Mouse (Mus musculus) CH12.LX (cell line): Measurements from ENCODE around the gene Sec31b. TPM values are rescaled to one million over a fixed set of nuclear protein-coding genes. Genes with fewer than 3 reads are reported as not detected.

Experiments
- DNase-seq: peaks from one replicate; pipeline ENCODE4 v3.0.0-alpha.2; 2013; ENCODE audit errors: extremely low read depth
- H3K27ac ChIP-seq: 2 replicates; pipeline ENCODE4 v1.5.1; 2012; ENCODE audit warnings: low read depth, mild to moderate bottlenecking, control low read depth, moderate library complexity; ENCODE audit not compliant: insufficient read depth
- H3K27me3 ChIP-seq: replicated peaks from 2 replicates; pipeline ENCODE3; 2012; ENCODE audit warnings: inconsistent platforms
- H3K36me3 ChIP-seq, 2 experiments: replicated peaks in 1 of 2; 2 replicates each; pipeline versions ENCODE3 to v1.6.1; 2012; ENCODE audit warnings: inconsistent platforms in 1 of 2, low read length in 1 of 2, mild to moderate bottlenecking in 1 of 2, mixed read lengths in 1 of 2, moderate library complexity in 1 of 2; ENCODE audit not compliant: control insufficient read depth in 1 of 2, insufficient read depth in 1 of 2
- H3K4me1 ChIP-seq, 2 experiments: 2 replicates each; pipeline ENCODE4 v1.6.1; 2012; ENCODE audit warnings: inconsistent platforms in 1 of 2, moderate library complexity in 1 of 2; ENCODE audit not compliant: insufficient read depth in 2 of 2, control insufficient read depth in 1 of 2
- H3K4me2 ChIP-seq: 2 replicates; pipeline ENCODE4 v1.6.1; 2012; ENCODE audit warnings: low read depth, mild to moderate bottlenecking, control low read depth; ENCODE audit not compliant: poor library complexity, insufficient read depth, severe bottlenecking
- H3K4me3 ChIP-seq, 3 experiments: fragments of 150-350 bp in 1 of 3; sonication (generic) in 1 of 3; replicated peaks in 1 of 3; 2 replicates each; pipeline versions ENCODE3 to v1.5.1; 2011 to 2012; ENCODE audit warnings: low read depth in 2 of 3, low read length in 2 of 3, mild to moderate bottlenecking in 2 of 3, moderate library complexity in 2 of 3, control low read depth in 1 of 3, improper control_type of control experiment in 1 of 3, inconsistent platforms in 1 of 3, mixed read lengths in 1 of 3; ENCODE audit not compliant: poor library complexity in 1 of 3
- H3K79me2 ChIP-seq: replicated peaks from 2 replicates; pipeline ENCODE4 v1.6.1; 2012; ENCODE audit warnings: mild to moderate bottlenecking, moderate library complexity; ENCODE audit not compliant: control insufficient read depth, poor library complexity, insufficient read depth, severe bottlenecking; ENCODE audit errors: extremely low read depth
- H3K9ac ChIP-seq: 2 replicates; pipeline ENCODE4 v1.6.1; 2012; ENCODE audit warnings: low read depth, mild to moderate bottlenecking, control low read depth, moderate library complexity; ENCODE audit not compliant: insufficient read depth
- H3K9me3 ChIP-seq: replicated peaks from 2 replicates; pipeline ENCODE3; 2012; ENCODE audit warnings: low read length, inconsistent platforms, mixed read lengths
- CHD1 ChIP-seq: IDR thresholded peaks from 2 replicates; pipeline ENCODE4 v1.6.1; 2012; ENCODE audit warnings: low read depth, low read length, improper control_type of control experiment, inconsistent platforms
- CHD2 ChIP-seq: IDR thresholded peaks from 2 replicates; pipeline ENCODE4 v1.6.1; 2011; ENCODE audit warnings: low read length, improper control_type of control experiment
- E2F4 ChIP-seq: IDR thresholded peaks from 2 replicates; pipeline ENCODE4 v1.6.1; 2011; ENCODE audit warnings: low read depth, low read length, improper control_type of control experiment; ENCODE audit not compliant: insufficient replicate concordance
- ELF1 ChIP-seq: IDR thresholded peaks from 2 replicates; pipeline ENCODE4 v1.6.1; 2014; ENCODE audit warnings: low read depth, mild to moderate bottlenecking, inconsistent platforms, low read length, improper control_type of control experiment
- EP300 ChIP-seq: IDR thresholded peaks from 2 replicates; pipeline ENCODE4 v1.6.1; 2011; ENCODE audit warnings: low read length, improper control_type of control experiment
- ETS1 ChIP-seq: conservative IDR thresholded peaks from 2 replicates; pipeline ENCODE4 v1.6.1; 2012; ENCODE audit warnings: low read depth, mild to moderate bottlenecking, inconsistent platforms, low read length, improper control_type of control experiment, moderate library complexity
- GABPA ChIP-seq: IDR thresholded peaks from 2 replicates; pipeline ENCODE4 v1.6.1; 2012; ENCODE audit warnings: low read depth, low read length, improper control_type of control experiment, inconsistent platforms; ENCODE audit not compliant: insufficient replicate concordance
- HCFC1 ChIP-seq: IDR thresholded peaks from 2 replicates; pipeline ENCODE4 v1.6.1; 2012; ENCODE audit warnings: low read depth, mild to moderate bottlenecking, inconsistent platforms, low read length, improper control_type of control experiment
- JUN ChIP-seq: IDR thresholded peaks from 2 replicates; pipeline ENCODE4 v1.6.1; 2011; ENCODE audit warnings: low read depth, mild to moderate bottlenecking, low read length, improper control_type of control experiment, moderate library complexity; ENCODE audit not compliant: insufficient read depth
- JUND ChIP-seq: conservative IDR thresholded peaks from 2 replicates; pipeline ENCODE4 v1.6.1; 2011; ENCODE audit warnings: low read depth, low read length, improper control_type of control experiment
- MAFK ChIP-seq: IDR thresholded peaks from 2 replicates; pipeline ENCODE4 v1.6.1; 2011; ENCODE audit warnings: low read length, improper control_type of control experiment; ENCODE audit not compliant: insufficient replicate concordance
- MAX ChIP-seq: IDR thresholded peaks from 2 replicates; pipeline ENCODE4 v1.6.1; 2011; ENCODE audit warnings: low read length, improper control_type of control experiment
- MXI1 ChIP-seq: IDR thresholded peaks from 2 replicates; pipeline ENCODE4 v1.6.1; 2011; ENCODE audit warnings: mild to moderate bottlenecking, low read depth, low read length, improper control_type of control experiment
- POLR2A ChIP-seq: IDR thresholded peaks from 2 replicates; pipeline ENCODE4 v1.6.1; 2011; ENCODE audit warnings: low read depth, mild to moderate bottlenecking, improper control_type of control experiment, low read length
- POLR2AphosphoS2 ChIP-seq: IDR thresholded peaks from 2 replicates; pipeline ENCODE4 v1.6.1; 2011; ENCODE audit warnings: low read depth, low read length, improper control_type of control experiment
- RAD21 ChIP-seq: IDR thresholded peaks from 2 replicates; pipeline ENCODE4 v1.6.1; 2011; ENCODE audit warnings: low read depth, mild to moderate bottlenecking, low read length, improper control_type of control experiment, moderate library complexity
- SIN3A ChIP-seq: IDR thresholded peaks from 2 replicates; pipeline ENCODE4 v1.6.1; 2012; ENCODE audit warnings: low read length, improper control_type of control experiment, inconsistent platforms
- SMC3 ChIP-seq: IDR thresholded peaks from 2 replicates; pipeline ENCODE4 v1.6.1; 2011; ENCODE audit warnings: low read depth, low read length, improper control_type of control experiment
- TBP ChIP-seq: conservative IDR thresholded peaks from 2 replicates; pipeline ENCODE4 v1.6.1; 2011; ENCODE audit warnings: low read depth, low read length, improper control_type of control experiment
- ZC3H11A ChIP-seq: IDR thresholded peaks from 2 replicates; pipeline ENCODE4 v1.6.1; 2012; ENCODE audit warnings: low read depth, mild to moderate bottlenecking, inconsistent platforms, low read length, improper control_type of control experiment
- ZMIZ1 ChIP-seq: IDR thresholded peaks from 2 replicates; pipeline ENCODE4 v1.6.1; 2012; ENCODE audit warnings: low read depth, mild to moderate bottlenecking, inconsistent platforms, low read length, improper control_type of control experiment
- dilution Hi-C: fragments of 300-500 bp; cut with MboI; formaldehyde crosslinking; loops from 2 replicates; pipeline ENCODE4 v1.14.3; 2020; ENCODE audit warnings: low sequenced_read_pairs; ENCODE audit not compliant: extremely low pct_unique_long_range_greater_than_20kb, extremely low pct_ligation_motif_present
- in situ Hi-C: fragments of 300-500 bp; cut with MboI; formaldehyde crosslinking; loops from 3 replicates; pipeline ENCODE4 v1.14.3; 2019; ENCODE audit warnings: low sequenced_read_pairs, low pct_ligation_motif_present, low pct_unique_long_range_greater_than_20kb, mixed read lengths
- polyA plus RNA-seq: library from polyadenylated mRNA; unstranded; fragments of >175 nt; gene quantifications from 2 replicates; pipeline ENCODE4 v1.2.1, GENCODE M21; 2012; ENCODE audit warnings: low read depth; ENCODE audit not compliant: insufficient read length
- total RNA-seq, 2 experiments: library from RNA; depleted of rRNA; stranded (reverse); fragments of 300-350 nt in 1 of 2; fragments of >200 nt in 1 of 2; gene quantifications; 2 replicates each; pipeline ENCODE4 v1.2.3; 2012 to 2014

Gene Sec31b
- total and polyA plus RNA-seq, 3 experiments: 0.17 to 1.1 (median 0.19) TPM

- no peak for TF ChIP-seq MAX
- no peak for TF ChIP-seq HCFC1
- no peak for TF ChIP-seq JUND
- TF ChIP-seq CHD1: no peak
- TF ChIP-seq ZMIZ1: no peak
- TF ChIP-seq ZC3H11A: no peak
- no peak for TF ChIP-seq POLR2AphosphoS2
- TF ChIP-seq CHD2: no peak
- no peak for TF ChIP-seq SIN3A
- TF ChIP-seq MXI1: no peak
- no peak for TF ChIP-seq EP300
- TF ChIP-seq ETS1: no peak
- no peak for TF ChIP-seq POLR2A
- TF ChIP-seq MAFK: no peak
- no peak for TF ChIP-seq TBP
- TF ChIP-seq, all 38 proteins: peak for 0
- H3K4me2 ChIP-seq: no peak overlapping the region
- H3K4me3 ChIP-seq: peak overlapping the region in 1 of 3 experiments; percentile 29
- H3K27ac ChIP-seq: no peak overlapping the region
- H3K79me2 ChIP-seq: no peaks in the 10 kb centered on the region
- DNase-seq: peak; percentile 73
- H3K9me3 ChIP-seq: peaks cover 6% of the 10 kb centered on the region
- dilution Hi-C loops (no loop called here), in situ Hi-C loops (loop anchor here (10.0 to 25.0 kb wide), 2 partner anchors 153 to 446 kb away; partner anchors contain the start of genes Pdzd7 and Sfxn3)
- no peaks in the 10 kb centered on the region for H3K36me3 ChIP-seq
- H3K4me1 ChIP-seq: peaks cover 8 to 30% of the 10 kb centered on the region in 2 experiments
- H3K9ac ChIP-seq: no peak overlapping the region
- no peaks in the 10 kb centered on the region for H3K27me3 ChIP-seq
Observed at GRCm38 (mm10) chr19:44591638-44592037, 46.0 kb upstream of the Sec31b start.

- Histone ChIP-seq H3K27ac (no peak overlapping the region), H3K9ac (no peak overlapping the region), H3K36me3 (no peaks in the 10 kb centered on the region), H3K4me2 (no peak overlapping the region), H3K4me3 (no peak overlapping the region), H3K9me3 (peaks cover 6% of the 10 kb centered on the region), H3K27me3 (no peaks in the 10 kb centered on the region), H3K79me2 (no peaks in the 10 kb centered on the region), H3K4me1 (peaks cover 8 to 30% of the 10 kb centered on the region in 2 experiments)
- peak; percentile 42 for DNase-seq
- TF ChIP-seq RAD21 (no peak), SIN3A (no peak), POLR2AphosphoS2 (no peak), E2F4 (no peak), SMC3 (no peak), TBP (no peak), ELF1 (no peak), GABPA (no peak), POLR2A (no peak), JUN (no peak), MXI1 (no peak)
- dilution Hi-C loops (no loop called here), in situ Hi-C loops (loop anchor here (10.0 to 25.0 kb wide), 2 partner anchors 154 to 446 kb away; partner anchors contain the start of genes Pdzd7 and Sfxn3)
Observed at GRCm38 (mm10) chr19:44590992-44591391, 45.3 kb upstream of the Sec31b start.
